Mouse (Mus musculus): Measurements from ENCODE around the gene Nkain4. TPM values are rescaled to one million over a fixed set of nuclear protein-coding genes. Genes with fewer than 3 reads are reported as not detected.

Nkain4 gene
- polyA plus RNA-seq, 1 experiment from 2014 or later, result 1.6 TPM

- 77% methylated on average over 6 of the region's 6 CpGs for WGBS (ENCODE audit: insufficient replicate concordance)
- DNase-seq (no peak), ATAC-seq (no peak)
- H3K36me3 ChIP-seq (replicated peaks; ENCODE audit: insufficient read depth, low read length), result peaks cover 60% of the 10 kb centered on the region
- no peaks in the 10 kb centered on the region for H3K27me3 ChIP-seq (ENCODE audit: insufficient read depth, low read length)
- H3K4me3 ChIP-seq (ENCODE audit: low read depth, low read length), result no peak overlapping the region
- no peak overlapping the region for H3K4me2 ChIP-seq (ENCODE audit: low read depth, low read length)
- no peak overlapping the region for H3K27ac ChIP-seq (ENCODE audit: low read depth)
- no peaks in the 10 kb centered on the region for H3K4me1 ChIP-seq (ENCODE audit: insufficient read depth)
- H3K9ac ChIP-seq (replicated peaks), result no peak overlapping the region
- TF ChIP-seq CTCF (IDR thresholded peaks at IDR 0.05; ENCODE audit: low read depth), result no peak
- no peak for TF ChIP-seq EP300 (IDR thresholded peaks at IDR 0.05; ENCODE audit: low read depth)
- H3K9me3 ChIP-seq (ENCODE audit: low read length), result no peaks in the 10 kb centered on the region
These were observed 26.6 kb upstream of the Nkain4 start for GRCm38 (mm10) chr2:180981133-180981532.

- peaks cover 18% of the 10 kb centered on the region for H3K4me1 ChIP-seq (ENCODE audit: insufficient read depth)
- no peak for TF ChIP-seq EP300 (IDR thresholded peaks at IDR 0.05; ENCODE audit: low read depth)
- no peak for TF ChIP-seq CTCF (IDR thresholded peaks at IDR 0.05; ENCODE audit: low read depth)
- peaks cover 19% of the 10 kb centered on the region for H3K36me3 ChIP-seq (replicated peaks; ENCODE audit: insufficient read depth, low read length)
- H3K27me3 ChIP-seq (ENCODE audit: insufficient read depth, low read length), result no peaks in the 10 kb centered on the region
- no peaks in the 10 kb centered on the region for H3K9me3 ChIP-seq (ENCODE audit: low read length)
- DNase-seq, result peak; percentile 92
- H3K4me2 ChIP-seq (ENCODE audit: low read depth, low read length), result peak within 1 kb of the TSS; percentile 83
- peak; percentile 94 for ATAC-seq
- under 1% methylated on average over 56 of the region's 57 CpGs for WGBS (ENCODE audit: insufficient replicate concordance)
- peak within 1 kb of the TSS; percentile 84 for H3K27ac ChIP-seq (ENCODE audit: low read depth)
- H3K9ac ChIP-seq (replicated peaks), result peak within 1 kb of the TSS; percentile 94
- peak within 1 kb of the TSS; percentile 78 for H3K4me3 ChIP-seq (ENCODE audit: low read depth, low read length)
These were observed 12.7 kb upstream of the Nkain4 start, which contains the start of gene Arfgap1 for GRCm38 (mm10) chr2:180967010-180967763. Gene Arfgap1 (plus strand): TSS chr2:180967225.

- H3K4me1 ChIP-seq (ENCODE audit: insufficient read depth), result peaks cover 18% of the 10 kb centered on the region
- no peak for DNase-seq
These were observed 11.8 kb upstream of the Nkain4 start for GRCm38 (mm10) chr2:180966092-180966882.

GRCm38 (mm10) chr2:180963956-180964355 is 9.5 kb upstream of the Nkain4 start:
- DNase-seq (peak; percentile 75), ATAC-seq (no peak)
- Histone ChIP-seq H3K27me3 (ENCODE audit: insufficient read depth, low read length) (no peaks in the 10 kb centered on the region), H3K9me3 (ENCODE audit: low read length) (no peaks in the 10 kb centered on the region), H3K36me3 (replicated peaks; ENCODE audit: insufficient read depth, low read length) (no peaks in the 10 kb centered on the region), H3K4me3 (ENCODE audit: low read depth, low read length) (no peak overlapping the region), H3K27ac (ENCODE audit: low read depth) (no peak overlapping the region), H3K4me1 (ENCODE audit: insufficient read depth) (peaks cover 11% of the 10 kb centered on the region), H3K9ac (replicated peaks) (no peak overlapping the region), H3K4me2 (ENCODE audit: low read depth, low read length) (no peak overlapping the region)
- TF ChIP-seq EP300 (IDR thresholded peaks at IDR 0.05; ENCODE audit: low read depth) (no peak), CTCF (IDR thresholded peaks at IDR 0.05; ENCODE audit: low read depth) (peak; percentile 90)
- 5% methylated on average over 5 of the region's 5 CpGs for WGBS (ENCODE audit: insufficient replicate concordance)

More at GRCm38 (mm10) chr2:180966092-180966882, 11.8 kb upstream of the Nkain4 start:
- Histone ChIP-seq H3K36me3 (replicated peaks; ENCODE audit: insufficient read depth, low read length) (peaks cover 11% of the 10 kb centered on the region), H3K9me3 (ENCODE audit: low read length) (no peaks in the 10 kb centered on the region), H3K27ac (ENCODE audit: low read depth) (peak overlapping the region; percentile 84), H3K4me3 (ENCODE audit: low read depth, low read length) (peak overlapping the region; percentile 78), H3K9ac (replicated peaks) (peak overlapping the region; percentile 94), H3K4me2 (ENCODE audit: low read depth, low read length) (peak overlapping the region; percentile 83), H3K27me3 (ENCODE audit: insufficient read depth, low read length) (no peaks in the 10 kb centered on the region)
- no peak for TF ChIP-seq EP300 (IDR thresholded peaks at IDR 0.05; ENCODE audit: low read depth)
- TF ChIP-seq CTCF (IDR thresholded peaks at IDR 0.05; ENCODE audit: low read depth), result peak; percentile 50
- WGBS (ENCODE audit: insufficient replicate concordance), result 12% methylated on average over 14 of the region's 14 CpGs
- ATAC-seq, result peak; percentile 10; the same call in 1 of the 2 replicates

- Histone ChIP-seq H3K27me3 (ENCODE audit: insufficient read depth, low read length) (no peaks in the 10 kb centered on the region), H3K9ac (replicated peaks) (no peak overlapping the region), H3K4me2 (ENCODE audit: low read depth, low read length) (no peak overlapping the region), H3K9me3 (ENCODE audit: low read length) (no peaks in the 10 kb centered on the region), H3K4me3 (ENCODE audit: low read depth, low read length) (no peak overlapping the region), H3K27ac (ENCODE audit: low read depth) (no peak overlapping the region), H3K4me1 (ENCODE audit: insufficient read depth) (peaks cover 6% of the 10 kb centered on the region), H3K36me3 (replicated peaks; ENCODE audit: insufficient read depth, low read length) (no peaks in the 10 kb centered on the region)
- WGBS (ENCODE audit: insufficient replicate concordance), result 72% methylated on average over 2 of the region's 2 CpGs
- TF ChIP-seq CTCF (IDR thresholded peaks at IDR 0.05; ENCODE audit: low read depth) (no peak), EP300 (IDR thresholded peaks at IDR 0.05; ENCODE audit: low read depth) (no peak)
- DNase-seq (no peak), ATAC-seq (no peak)
These were observed 8.3 kb upstream of the Nkain4 start for GRCm38 (mm10) chr2:180962616-180963308.
